Mouse (Mus musculus) naive thymus-derived CD4-positive, alpha-beta T cell, adult 2 months (primary cell): ENCODE data around the gene Sgk1.

Experiments used
- DNase-seq: peaks from one replicate; pipeline ENCODE4 v3.0.0-alpha.2; 2011; ENCODE audit warnings: low read depth

Gene Sgk1

DNA sequence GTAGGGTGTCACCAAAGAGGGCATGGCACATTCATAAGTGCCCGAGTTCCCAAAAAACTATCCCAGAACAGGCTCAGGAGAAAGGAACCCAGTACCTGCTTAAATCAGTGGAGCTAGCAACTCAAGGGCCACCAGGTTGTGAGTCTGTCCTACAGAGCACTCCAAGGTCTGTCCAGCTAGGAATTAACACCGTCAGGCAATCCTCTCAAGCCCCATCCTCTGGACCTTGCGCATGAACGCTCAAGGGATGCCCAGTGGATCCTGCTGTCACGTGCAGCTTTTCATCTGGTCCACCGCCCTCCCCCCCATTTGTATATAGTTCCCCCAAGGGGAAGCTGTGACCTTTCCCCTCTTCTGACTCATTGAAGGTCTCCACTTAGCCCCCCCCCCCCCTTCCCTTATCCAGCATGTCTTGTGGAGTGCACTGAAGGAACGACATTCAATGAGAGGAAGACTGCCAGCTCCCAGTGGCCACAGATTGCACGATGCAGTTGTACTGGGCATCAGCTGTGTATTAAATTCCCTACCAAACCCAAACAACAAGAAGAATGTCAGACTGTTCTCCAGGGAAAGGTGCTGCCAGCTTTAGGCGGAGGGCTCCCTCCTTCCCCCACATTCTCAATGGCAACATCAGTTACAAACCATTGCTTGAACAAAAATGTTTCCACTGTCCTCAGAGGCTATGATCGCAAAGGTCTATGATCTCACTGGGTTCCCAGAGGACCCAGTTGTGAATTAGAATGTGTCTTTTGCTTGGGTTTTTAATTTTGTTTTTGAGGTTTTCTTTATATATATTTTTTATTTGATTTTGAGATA lies 118.7 kb downstream of the Sgk1 start:
- DNase-seq = no peak

DNA sequence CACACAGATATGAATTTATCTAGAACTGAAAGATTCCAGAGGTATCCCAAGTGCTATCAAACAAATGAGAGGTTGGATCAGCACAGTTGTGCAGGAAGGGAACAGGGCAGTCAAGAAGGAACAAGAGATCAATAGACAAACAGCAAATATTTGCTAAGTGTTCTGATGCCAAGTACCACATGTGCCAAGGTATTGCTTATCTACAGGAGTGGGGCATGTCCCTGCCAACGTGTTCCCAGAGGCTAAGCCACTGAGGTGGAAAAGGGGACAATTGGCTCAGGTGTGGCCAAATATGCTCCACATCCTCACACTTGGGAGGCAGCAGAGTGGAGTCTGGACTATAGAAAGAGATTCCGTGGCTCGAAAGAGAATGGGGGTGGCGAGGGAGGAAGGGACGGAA lies 119.6 kb downstream of the Sgk1 start:
- no peak for DNase-seq

DNA sequence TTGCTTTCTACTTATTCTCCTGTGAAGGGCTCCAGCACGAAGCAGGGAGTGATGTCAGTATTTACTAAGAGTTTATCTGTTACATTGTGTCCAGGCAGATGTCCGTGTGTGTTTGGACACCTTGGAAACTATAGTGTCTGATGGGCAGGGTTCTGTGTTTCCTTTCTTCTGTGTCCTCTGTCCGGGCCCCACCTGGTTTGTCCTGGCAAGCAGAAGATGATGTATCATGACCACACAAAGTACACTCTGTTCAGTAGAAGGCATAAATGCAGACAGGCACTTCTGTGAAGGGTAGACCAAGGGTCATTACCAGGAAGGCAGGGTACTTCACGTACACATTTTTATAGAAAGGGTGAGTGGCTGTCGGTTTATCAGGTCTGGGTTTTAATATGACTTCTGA lies 122.8 kb downstream of the Sgk1 start:
- DNase-seq = no peak

DNA sequence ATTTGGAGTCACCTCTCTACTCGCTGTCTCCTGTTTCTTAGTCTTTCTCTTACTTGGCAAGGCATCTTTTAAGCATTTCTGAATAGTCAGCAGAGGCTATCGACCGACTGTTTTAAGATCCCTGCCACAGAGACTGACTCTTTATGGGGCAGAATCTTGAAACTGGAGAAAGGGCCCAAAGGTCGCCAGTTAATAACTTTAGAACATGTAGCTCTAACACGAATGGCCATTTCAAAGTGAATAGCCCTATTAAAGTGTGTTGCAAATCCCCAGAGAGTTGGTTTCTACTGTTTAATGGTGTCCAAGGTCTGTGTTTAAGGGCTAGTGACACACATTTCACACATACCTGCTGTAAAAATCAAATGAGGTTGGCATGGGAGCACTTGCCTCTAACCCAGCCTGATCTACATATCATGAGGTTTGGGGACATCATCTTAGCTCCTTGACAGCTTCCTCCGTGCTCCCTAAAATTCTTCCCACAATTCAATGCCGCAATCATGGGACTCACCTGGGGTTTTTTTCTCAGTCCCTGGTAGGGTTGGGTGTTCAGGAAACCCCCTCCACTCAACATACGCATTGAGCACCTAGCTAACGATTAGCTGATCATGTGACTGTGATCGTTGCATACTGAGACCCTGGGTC lies 125.3 kb downstream of the Sgk1 start:
- no peak for DNase-seq

DNA sequence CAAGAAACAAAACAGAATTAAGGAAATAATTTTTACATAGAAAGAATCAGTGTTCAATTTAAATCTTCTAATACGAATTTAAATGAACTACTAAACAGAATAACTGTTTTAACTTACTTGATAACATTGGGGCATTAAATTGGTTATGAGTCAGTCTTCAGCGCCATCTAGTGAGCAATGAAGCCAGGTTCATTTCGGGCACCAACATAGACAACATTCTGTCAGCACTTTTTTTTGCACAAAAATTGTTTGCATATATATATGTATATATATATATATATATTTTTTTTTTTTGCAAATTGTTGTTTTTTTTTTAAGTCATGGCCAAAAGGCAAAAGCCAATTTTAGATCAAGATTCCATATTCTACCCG lies 125.8 kb downstream of the Sgk1 start:
- peak; percentile 82 for DNase-seq

DNA sequence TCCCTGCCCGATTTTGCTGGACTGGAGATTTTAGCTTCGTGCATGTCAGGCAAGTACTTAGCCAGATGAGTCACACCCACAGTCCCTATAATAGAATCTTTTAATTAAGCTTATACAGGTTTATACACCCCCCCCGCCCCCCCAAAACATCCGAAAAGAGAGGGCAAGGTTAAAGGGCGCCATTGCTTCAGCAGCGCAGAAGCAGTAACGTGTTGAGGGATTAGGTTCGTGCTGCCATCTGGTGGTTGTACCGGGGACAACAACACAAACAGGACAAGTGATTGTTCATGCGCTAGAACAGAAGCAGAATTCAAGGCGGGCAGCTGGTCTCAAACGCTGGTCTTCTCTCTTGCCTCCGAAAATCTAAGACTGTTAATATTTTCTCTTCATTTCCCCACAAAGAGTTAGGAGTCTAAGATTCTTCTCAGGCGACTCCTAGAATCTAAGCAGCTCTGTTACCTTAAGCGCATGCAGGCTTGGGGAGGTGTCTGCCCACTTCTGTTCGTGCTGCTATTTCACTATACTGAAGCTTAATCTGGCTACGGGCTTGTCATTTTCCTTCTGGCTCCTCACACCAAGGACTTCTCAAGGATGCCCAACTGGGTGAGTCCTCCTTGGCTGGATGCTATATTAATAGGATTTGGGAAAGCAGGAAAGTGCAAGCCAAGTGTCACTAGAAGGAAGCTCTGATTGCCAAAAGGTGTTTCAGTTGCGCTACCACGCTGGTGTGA lies 128.3 kb downstream of the Sgk1 start:
- DNase-seq = peak; percentile 89

DNA sequence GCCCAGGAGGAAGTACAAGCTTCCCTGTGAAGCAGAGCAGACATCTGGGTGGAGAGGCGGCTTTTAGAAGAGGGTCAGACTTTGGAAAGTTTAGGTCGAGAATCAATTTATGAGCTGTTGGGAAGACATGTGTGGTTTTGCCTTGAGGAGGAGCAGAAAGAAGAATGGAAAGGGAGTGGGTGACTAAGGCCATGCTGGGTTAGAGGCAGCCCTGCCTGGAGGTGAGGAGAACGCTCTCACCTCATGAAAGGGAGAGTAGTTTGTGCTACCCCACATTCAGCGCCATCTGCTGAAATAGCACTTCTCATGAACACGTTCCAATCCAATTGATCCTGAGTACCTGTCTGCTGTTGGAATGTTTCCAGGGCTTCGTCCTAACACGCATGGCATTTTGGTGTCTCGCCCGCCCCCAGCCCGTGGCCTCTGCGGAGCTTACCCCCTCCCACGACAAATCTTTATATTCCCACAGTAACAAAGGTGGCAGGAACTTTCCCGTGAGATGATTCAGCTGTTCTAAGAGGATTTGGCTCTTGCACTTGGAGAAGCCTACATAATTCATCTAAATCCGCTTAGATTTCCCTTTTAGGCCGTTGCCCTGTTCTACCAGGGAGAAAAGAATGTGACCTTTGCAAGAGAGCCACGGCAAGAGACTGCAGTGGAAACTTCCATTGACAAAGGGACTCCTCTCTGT lies 135.6 kb downstream of the Sgk1 start:
- no peak for DNase-seq

DNA sequence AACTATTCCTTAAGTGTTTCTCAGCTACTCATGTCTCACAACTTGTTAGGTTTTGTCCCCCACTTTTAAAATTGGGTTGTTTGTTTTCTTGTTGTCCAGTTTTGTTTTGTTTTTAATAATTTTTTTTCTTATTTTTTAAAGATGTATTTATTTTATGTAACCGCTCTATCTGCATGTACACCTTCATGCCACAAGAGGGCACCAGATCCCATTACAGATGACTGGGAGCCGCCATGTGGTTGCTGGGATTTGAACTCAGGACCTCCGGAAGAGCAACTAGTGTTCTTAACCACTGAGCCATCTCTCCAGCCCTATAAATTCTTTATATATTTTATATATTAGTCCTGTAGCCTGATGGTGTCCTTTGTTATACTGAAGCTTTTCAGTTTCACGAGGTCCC lies 136.6 kb downstream of the Sgk1 start:
- no peak for DNase-seq

DNA sequence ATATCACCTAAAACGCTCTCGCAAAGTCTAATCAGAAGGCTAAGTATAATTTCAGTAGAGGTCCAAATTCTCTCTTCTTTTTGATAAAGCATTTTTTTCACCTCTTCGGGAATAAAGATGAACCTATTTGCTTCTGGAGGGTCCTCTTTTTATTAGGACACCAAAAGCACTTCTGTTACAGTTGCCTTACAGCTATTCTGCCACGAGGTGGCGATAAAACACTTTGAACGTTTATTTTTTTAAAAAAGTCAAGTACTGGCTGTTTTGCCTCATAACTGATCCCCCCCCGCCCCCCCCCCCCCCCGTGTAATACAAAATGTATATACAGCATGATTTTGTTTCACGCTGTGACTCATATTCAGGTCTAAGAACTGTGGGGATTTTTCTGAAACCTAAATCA lies 152.3 kb downstream of the Sgk1 start:
- peak; percentile 61 for DNase-seq

DNA sequence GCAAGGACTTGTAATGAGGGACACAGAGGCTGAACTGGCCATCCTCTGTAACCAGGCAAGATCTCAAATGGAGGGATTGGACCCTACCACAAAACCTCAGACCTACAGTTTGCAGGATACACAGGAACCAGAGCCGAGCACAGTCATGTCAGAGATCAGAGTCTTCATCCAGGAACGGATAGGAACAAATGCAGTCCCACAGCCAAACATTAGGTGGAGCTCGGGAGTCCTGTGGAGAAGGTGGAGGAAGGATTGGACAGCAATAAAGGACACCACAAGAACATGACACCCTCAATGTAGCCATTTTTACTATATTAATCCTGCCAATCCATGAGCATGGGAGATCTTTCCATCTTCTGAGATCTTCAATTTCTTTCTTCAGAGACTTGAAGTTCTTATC lies 154.3 kb downstream of the Sgk1 start:
- peak; percentile 55 for DNase-seq
